Mouse (Mus musculus) monocyte, adult 2 months (primary cell): ENCODE results near the gene Tox3.

Source experiments
- DNase-seq, 2 experiments: peaks; one replicate each; pipeline ENCODE4 v3.0.0; 2022; ENCODE audit warnings: low spot score in 2 of 2, low read depth in 1 of 2

The Tox3 gene

GRCm38 (mm10) chr8:90330377-90331285 is 17.5 kb downstream of the Tox3 start:
- no peak for DNase-seq

DNA sequence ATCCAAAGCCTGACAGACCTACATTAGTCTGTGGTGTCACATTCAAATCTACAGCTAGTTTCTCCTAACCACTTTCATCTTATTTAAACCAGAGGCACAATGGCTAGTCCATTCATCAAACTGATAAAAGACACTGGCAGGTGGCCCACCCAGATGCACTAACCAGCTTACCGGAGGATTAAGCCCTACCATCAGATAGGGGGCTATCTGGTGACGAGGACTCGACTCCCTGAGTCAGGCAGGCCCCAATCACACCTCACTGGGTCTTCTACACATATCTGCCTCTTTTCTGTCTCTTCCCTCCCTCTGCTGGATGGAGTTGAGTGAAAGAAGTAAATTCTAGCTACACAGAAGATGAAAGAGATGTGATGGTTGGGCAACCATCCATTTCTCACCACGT is 24.3 kb downstream of the Tox3 start:
- no peak for DNase-seq

GRCm38 (mm10) chr8:90322701-90323439 is 25.3 kb downstream of the Tox3 start:
- no peak for DNase-seq

- DNase-seq = no peak
These were observed 26.9 kb downstream of the Tox3 start for GRCm38 (mm10) chr8:90321255-90321654.

DNA sequence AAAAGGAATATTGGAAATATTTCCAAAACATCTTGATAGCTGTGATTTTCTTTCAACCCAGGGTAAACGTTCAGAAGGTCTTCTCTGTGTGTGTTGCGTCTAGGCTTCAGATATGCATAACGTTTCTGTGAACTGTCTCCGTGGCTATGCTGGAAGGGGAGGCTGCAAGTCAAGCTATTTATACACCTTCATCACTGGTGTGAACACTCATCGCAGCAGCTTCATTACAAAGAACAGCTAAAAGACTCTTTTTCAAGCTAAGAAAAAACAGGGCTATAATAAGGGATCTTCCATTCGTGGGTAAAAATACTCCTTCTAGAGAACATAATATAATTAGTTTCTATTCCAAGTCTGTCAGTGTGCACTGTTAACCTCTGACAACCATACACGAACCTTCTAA is 33.8 kb downstream of the Tox3 start:
- DNase-seq = no peak

- DNase-seq = no peak
These were observed 45.2 kb downstream of the Tox3 start for GRCm38 (mm10) chr8:90302951-90303350.

DNA sequence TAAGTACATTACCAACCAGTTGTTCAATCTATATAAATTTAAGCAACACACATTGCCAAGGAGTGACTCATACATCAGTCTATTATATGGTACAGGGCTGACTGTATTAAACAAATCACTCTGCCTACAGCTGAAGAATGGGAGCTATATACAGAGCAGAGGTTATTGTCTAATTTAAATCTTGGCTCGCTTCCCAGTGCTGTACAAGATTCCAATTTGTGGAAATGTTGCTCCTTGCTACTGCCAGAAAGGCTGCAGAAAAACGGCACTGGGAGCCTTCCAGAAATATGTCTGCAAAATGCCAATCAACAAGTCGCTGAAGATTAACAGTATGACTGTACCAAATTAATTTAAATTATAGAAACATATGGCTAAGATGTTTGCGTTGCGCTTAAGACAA is 45.9 kb downstream of the Tox3 start:
- DNase-seq = no peak

DNA sequence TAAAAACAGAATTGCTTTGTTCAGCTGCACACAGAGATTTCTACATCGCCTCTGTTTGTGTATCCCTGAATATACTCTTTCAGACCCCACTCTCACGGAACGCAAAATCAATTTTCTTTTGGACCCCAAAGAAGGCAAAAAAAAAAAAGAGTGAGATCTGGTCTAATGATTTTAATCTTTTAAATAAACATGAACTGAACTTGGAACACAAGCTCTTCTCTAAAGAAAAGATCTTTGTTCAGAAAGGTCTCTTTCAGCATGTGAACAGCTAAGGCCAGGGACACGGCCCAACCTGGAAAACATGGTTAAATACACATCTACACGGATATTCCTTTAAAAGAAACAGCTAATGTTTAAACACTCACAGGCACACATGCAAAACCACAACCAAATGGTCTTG is 46.6 kb downstream of the Tox3 start:
- no peak for DNase-seq

DNA sequence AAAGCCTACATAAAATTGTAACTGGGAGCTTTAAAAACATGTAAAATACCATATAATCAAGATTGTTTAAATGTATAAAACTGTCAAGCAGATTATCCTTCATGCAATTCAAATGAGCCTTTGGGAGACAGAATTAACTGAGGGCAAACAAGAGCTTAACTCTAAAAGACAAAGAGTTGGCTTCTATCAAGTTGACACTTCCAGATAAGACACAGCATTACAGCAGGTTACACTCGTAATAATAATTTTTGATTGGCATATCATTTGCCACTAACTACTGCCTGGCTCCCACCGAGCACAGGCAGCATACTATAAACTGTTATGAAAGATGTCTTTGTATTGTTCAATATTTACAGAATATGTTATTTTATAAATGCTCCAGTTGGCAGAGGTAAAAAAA is 47.2 kb downstream of the Tox3 start:
- no peak for DNase-seq

GRCm38 (mm10) chr8:90294061-90294460 is 54.1 kb downstream of the Tox3 start:
- no peak for DNase-seq

- no peak for DNase-seq
These were observed 57.3 kb downstream of the Tox3 start for GRCm38 (mm10) chr8:90290811-90291210.

DNA sequence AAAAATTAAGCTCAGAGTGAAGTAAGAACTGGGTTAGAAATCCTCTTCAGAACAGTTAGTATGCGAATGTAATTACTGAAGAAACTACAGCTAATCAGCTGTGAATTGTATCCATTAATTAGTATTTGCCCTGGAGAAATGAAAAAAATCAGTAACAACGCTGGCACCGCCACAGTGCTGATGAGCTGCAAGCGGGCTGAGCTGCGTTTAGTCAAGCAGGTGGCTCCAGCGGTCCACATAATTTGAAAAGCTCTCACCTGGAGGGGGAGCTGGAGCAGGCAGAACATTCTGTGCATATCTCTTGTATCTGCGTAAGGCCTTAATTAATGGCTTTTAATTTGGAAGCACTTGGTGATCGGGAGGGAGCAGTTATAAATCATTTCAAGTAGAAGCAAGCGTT is 71.4 kb downstream of the Tox3 start:
- DNase-seq = no peak

DNA sequence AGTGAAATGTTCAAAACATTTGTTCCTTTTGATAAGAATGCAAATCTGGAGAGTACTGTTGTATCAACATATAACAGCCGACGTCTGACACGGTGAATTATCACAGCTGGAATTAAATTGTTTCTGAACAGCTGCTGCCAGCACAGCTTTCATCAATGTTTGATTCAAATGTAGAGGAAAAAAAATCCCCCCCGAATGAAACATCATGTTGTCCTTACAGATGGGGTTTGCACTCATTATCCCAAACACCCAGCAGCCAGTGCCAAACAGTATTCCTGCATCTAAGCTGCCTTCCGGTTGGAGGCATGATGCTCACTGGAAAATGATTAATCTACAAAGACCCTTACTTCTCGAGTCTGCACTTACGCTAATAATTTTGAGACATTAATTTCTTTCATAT is 75.0 kb downstream of the Tox3 start:
- DNase-seq = no peak

DNA sequence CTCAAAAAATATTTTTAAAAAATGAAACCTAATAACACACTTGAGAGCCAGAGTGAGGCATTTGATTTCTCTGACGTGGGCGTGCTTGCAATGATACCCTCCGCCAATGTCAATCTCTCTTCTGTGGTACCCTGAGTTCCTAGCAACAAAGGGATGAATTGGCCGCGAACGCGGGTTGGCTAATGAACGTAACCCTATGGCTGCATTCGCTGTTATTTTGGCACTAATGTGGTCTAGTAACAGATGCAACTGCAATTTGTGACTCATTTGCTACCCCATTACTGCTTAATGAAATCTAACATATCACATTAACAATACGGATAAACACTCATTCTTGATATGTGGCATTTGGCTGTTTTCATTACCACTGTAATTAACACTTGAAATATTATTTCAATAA is 76.2 kb downstream of the Tox3 start:
- DNase-seq = no peak

DNA sequence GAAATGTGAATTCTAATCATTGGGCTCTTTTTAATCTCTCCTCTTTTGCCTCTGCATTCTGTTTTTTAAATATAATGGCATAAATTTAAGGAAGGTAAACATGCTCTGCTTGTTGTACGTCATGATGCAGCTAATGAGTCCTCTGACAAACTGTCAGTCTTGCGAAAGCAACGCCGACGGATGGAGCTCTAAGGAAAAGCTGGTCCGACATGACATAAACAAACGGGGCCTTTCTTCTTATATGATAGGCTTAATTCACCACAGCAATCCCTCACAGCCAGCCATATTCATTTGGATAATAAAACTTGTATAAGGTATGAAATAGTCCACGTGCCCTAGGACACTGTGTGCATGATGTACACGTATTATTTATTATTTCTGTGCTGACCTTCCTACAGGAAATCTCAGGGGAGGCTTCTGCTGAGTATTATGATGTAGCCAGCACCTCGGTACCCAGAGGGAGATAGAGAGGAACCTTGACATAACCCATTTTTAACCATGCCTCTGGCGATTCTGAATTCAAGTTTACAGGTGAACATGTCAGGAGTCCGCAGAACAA is 80.4 kb downstream of the Tox3 start:
- DNase-seq = no peak

DNA sequence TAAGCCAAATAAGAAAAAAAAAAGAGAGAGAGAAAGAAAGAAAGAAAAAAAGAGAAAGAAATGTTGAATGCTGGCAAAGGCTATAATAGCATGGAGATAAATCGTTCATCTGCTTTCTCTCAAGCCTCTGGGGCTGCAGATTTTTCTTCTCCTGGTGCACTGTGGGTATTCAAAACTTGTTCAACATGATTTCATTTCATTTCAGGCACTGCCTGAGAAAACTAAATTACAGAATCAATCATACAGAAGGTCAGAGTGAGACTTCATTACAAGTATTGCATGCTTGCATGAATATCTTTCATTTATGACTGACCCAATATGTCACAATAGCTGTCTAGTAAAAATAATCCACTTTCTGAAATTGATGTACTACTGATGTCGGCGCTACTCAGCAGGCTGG is 81.2 kb downstream of the Tox3 start:
- no peak for DNase-seq

GRCm38 (mm10) chr8:90266239-90266638 is 81.9 kb downstream of the Tox3 start:
- no peak for DNase-seq

DNA sequence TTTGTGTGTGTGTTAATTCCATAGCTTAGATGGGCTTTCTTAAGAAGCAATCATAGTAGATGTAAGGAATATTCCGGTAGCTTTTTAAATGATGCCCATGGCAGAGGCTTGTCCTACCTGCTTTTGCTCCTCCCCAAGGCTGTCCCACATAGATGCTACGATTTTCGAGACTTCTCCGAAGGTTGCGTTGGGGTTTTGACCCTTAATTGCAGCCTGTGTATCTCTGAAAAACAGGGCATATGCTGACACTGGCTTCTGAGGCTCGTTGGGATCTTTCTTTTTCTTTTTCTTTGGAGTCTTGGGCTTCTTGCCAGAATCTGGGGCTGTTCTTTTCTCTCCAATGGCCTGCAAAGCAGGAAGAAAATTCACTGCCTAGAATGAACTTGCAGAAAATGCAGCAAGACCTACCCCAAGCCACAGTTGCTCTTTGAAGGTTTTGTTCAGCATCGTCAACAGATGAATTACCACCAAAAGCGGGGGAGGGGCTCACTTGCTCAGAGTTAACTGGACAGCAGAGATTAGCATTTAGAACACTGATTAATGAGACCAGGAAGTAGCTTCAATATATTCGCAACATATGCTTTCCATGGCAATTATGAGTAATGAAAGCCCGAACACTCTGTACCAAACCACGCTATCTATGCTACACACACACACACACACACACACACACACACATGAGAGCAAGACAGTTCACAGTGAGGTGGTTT is 93.8 kb downstream of the Tox3 start:
- DNase-seq = no peak

GRCm38 (mm10) chr8:90246357-90246756 is 101.8 kb downstream of the Tox3 start:
- no peak for DNase-seq

- DNase-seq = no peak
These were observed 102.3 kb downstream of the Tox3 start for GRCm38 (mm10) chr8:90245828-90246227.

DNA sequence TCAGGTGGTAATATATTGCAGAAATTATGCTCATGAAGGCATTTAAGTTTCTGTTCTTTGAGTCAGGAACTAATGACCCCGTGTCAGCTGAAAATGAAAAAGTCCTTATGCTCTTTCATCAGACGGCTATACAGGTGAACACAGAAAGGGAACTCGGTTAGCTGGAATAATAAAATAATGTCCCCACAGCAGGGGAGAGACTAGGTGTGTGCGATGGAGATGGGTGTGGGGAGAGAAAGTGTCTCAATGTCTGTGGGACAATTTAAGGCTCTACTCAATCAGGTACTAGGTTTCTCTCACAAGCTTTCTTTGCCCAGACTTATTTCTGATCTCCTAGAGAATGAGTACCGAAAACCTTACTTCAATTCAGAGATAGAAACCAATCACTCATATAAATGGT is 103.0 kb downstream of the Tox3 start:
- no peak for DNase-seq
